Mouse (Mus musculus): ENCODE data around the gene Blzf1.

GRCm38 (mm10) chr1:164247971-164248370, 59.3 kb downstream of the Blzf1 start:
- TF ChIP-seq CTCF (IDR thresholded peaks at IDR 0.05; ENCODE audit: control insufficient read depth, insufficient read depth, insufficient read length) (no peak), FOSL1 (IDR thresholded peaks at IDR 0.05; ENCODE audit: insufficient read depth, low read length, poor library complexity, severe bottlenecking) (no peak), CEBPB (IDR thresholded peaks at IDR 0.05; ENCODE audit: low read depth) (no peak)

Data from C2C12 (cell line).